Mouse (Mus musculus): ENCODE measurements at regions not wholly inside any gene's neighbourhood (a gene's known extent, or its start where the extent isn't known, plus 50 kb on each side); places are given as distances from the start of the nearest gene placed in this dataset.

DNA sequence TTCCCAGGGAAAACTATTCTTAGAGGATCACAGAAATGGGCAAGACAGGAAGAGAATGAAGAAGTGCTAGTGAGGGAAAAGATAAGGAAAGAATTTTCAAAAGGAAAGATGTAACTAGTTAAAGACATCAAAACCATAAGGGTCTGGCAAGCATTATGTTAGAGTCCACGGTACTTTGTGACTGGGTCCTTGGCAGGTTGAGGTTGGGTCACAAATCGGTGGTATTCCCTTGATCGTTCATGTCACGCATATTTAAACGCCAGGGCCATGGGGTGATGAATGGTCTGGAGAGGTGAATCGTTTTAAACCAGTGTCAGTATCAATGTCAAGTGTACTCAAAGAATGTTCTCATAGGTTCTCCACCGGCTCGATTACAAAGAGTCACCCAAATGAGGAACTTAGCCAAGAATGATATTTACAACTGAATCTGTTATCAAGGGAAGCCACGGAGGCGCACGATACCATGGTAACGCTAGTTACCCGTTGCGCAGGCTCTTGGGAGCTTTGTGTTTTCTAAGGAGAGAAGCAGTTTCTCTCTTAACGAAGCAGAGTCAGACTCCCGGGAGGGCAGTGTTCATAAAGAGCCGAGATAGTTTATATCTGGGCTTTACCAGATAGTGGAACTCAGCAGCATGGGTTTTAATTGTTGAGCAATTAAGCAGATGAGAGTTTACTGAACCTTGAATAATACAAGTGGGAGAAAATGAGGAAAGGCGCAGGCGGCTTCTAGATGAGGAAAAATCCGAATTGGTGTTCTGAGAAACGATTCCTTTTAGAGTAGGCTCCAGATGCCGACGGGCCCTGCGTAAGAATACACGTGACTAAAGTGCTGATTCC, 124.0 kb downstream of the Cdc42ep3 start:
- no peaks in the 10 kb centered on the region for H3K27me3 ChIP-seq (replicated peaks; ENCODE audit: control insufficient read depth, insufficient read depth, low read length)
- H3K36me3 ChIP-seq (ENCODE audit: control insufficient read depth, insufficient read depth, low read length), result no peaks in the 10 kb centered on the region
- H3K4me1 ChIP-seq (replicated peaks; ENCODE audit: control insufficient read depth, insufficient read depth, low read length), result no peaks in the 10 kb centered on the region
- DNase-seq (ENCODE audit: low spot score), result no peak
- H3K9me3 ChIP-seq (ENCODE audit: control insufficient read depth, low read length), result no peaks in the 10 kb centered on the region
- H3K4me3 ChIP-seq (ENCODE audit: low read depth, low read length), result no peak overlapping the region
- H3K4me2 ChIP-seq, result peak overlapping the region; percentile 6; the same call in 1 of the 2 replicates
- H3K27ac ChIP-seq (ENCODE audit: low read depth, low read length), result no peak overlapping the region
- WGBS, result 67% methylated on average over 25 of the region's 25 CpGs
- ATAC-seq (replicated peaks; ENCODE audit: low FRiP score), result no peak
- H3K9ac ChIP-seq (ENCODE audit: low read depth, low read length), result no peak overlapping the region

GRCm38 (mm10) chr17:79206563-79206962, 148.3 kb downstream of the Cdc42ep3 start:
- no peak overlapping the region for H3K9ac ChIP-seq (ENCODE audit: low read depth, low read length)
- no peak overlapping the region for H3K27ac ChIP-seq (ENCODE audit: low read depth, low read length)
- ATAC-seq (replicated peaks; ENCODE audit: low FRiP score) (no peak), DNase-seq (ENCODE audit: low spot score) (no peak)
- H3K4me3 ChIP-seq (ENCODE audit: low read depth, low read length), result no peak overlapping the region
- H3K27me3 ChIP-seq (replicated peaks; ENCODE audit: control insufficient read depth, insufficient read depth, low read length), result no peaks in the 10 kb centered on the region
- H3K4me1 ChIP-seq (replicated peaks; ENCODE audit: control insufficient read depth, insufficient read depth, low read length), result no peaks in the 10 kb centered on the region
- WGBS, result 80% methylated on average over 1 of the region's 1 CpGs
- no peak overlapping the region for H3K4me2 ChIP-seq
- no peaks in the 10 kb centered on the region for H3K9me3 ChIP-seq (ENCODE audit: control insufficient read depth, low read length)
- no peaks in the 10 kb centered on the region for H3K36me3 ChIP-seq (ENCODE audit: control insufficient read depth, insufficient read depth, low read length)

GRCm38 (mm10) chr17:79206111-79206510, 148.8 kb downstream of the Cdc42ep3 start:
- no peak overlapping the region for H3K4me3 ChIP-seq (ENCODE audit: low read depth, low read length)
- ATAC-seq (replicated peaks; ENCODE audit: low FRiP score), result no peak
- no peaks in the 10 kb centered on the region for H3K27me3 ChIP-seq (replicated peaks; ENCODE audit: control insufficient read depth, insufficient read depth, low read length)
- H3K9ac ChIP-seq (ENCODE audit: low read depth, low read length), result no peak overlapping the region
- H3K27ac ChIP-seq (ENCODE audit: low read depth, low read length), result no peak overlapping the region
- no peak for DNase-seq (ENCODE audit: low spot score)
- H3K4me2 ChIP-seq, result no peak overlapping the region
- H3K36me3 ChIP-seq (ENCODE audit: control insufficient read depth, insufficient read depth, low read length), result no peaks in the 10 kb centered on the region
- H3K9me3 ChIP-seq (ENCODE audit: control insufficient read depth, low read length), result no peaks in the 10 kb centered on the region
- no peaks in the 10 kb centered on the region for H3K4me1 ChIP-seq (replicated peaks; ENCODE audit: control insufficient read depth, insufficient read depth, low read length)
- WGBS, result 81% methylated on average over 4 of the region's 4 CpGs

DNA sequence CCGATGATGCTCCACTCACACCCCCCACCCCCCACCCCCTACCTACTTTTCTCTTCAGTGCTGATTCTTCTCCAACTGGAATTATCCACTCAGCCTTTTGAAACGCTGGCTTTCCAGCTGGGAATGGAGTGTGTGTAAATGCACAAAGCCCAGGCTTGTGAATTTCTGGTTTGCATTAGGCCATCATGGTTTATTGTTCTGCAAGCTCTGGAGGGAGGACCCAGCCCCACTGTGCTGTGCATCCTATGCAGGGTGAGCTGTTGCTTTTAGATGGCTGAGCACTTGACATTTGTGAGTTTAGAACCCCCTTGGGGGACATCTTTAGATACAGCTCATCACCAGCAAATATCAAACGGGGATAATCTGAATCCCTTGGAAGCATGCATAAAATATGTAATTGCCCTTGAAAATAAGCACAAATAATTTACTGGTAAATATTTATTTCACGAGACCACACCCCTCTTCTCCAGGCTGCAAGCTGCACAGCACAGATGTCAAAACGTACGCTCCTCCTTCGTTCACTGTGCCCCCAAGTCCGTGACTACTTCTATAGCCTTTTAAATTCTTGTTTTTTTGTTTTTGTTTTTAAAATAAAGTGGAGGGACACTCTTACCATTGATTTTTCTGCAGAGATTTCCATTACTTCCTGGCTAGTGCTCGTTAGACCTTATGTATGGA, 148.2 kb downstream of the Qpct start:
- Histone ChIP-seq H3K4me3 (ENCODE audit: low read depth, low read length) (no peak overlapping the region), H3K4me2 (no peak overlapping the region), H3K9ac (ENCODE audit: low read depth, low read length) (no peak overlapping the region), H3K4me1 (replicated peaks; ENCODE audit: control insufficient read depth, insufficient read depth, low read length) (no peaks in the 10 kb centered on the region), H3K36me3 (ENCODE audit: control insufficient read depth, insufficient read depth, low read length) (no peaks in the 10 kb centered on the region), H3K9me3 (ENCODE audit: control insufficient read depth, low read length) (no peaks in the 10 kb centered on the region), H3K27ac (ENCODE audit: low read depth, low read length) (no peak overlapping the region), H3K27me3 (replicated peaks; ENCODE audit: control insufficient read depth, insufficient read depth, low read length) (no peaks in the 10 kb centered on the region)
- 67% methylated on average over 9 of the region's 9 CpGs for WGBS
- DNase-seq (ENCODE audit: low spot score), result no peak
- ATAC-seq (replicated peaks; ENCODE audit: low FRiP score), result no peak

DNA sequence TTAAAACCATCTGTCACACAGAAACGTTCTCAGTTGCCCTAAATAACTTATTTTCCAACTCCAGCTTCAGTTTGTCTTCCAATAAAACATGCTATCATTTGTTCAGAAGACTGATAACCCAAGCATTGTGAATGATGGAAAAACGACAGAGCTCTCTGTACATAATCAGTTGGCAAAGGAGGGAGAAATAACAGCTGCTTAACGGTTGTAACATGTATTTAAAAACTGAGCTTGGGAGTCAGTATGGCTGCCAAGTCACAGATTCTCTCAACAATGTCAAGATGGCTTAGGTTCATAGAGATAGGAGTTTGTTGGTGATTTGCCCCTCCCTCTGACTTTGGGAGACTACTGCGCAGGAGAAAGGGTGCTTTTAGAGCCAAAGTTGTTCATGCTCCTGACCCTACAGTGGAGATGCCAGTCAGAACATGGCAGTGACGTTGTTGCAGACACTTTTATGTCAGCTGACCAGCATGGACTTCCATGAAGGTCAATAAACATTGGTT, 140.2 kb downstream of the Qpct start:
- Histone ChIP-seq H3K4me2 (no peak overlapping the region), H3K36me3 (ENCODE audit: control insufficient read depth, insufficient read depth, low read length) (no peaks in the 10 kb centered on the region), H3K4me1 (replicated peaks; ENCODE audit: control insufficient read depth, insufficient read depth, low read length) (no peaks in the 10 kb centered on the region), H3K4me3 (ENCODE audit: low read depth, low read length) (no peak overlapping the region), H3K9ac (ENCODE audit: low read depth, low read length) (no peak overlapping the region), H3K27ac (ENCODE audit: low read depth, low read length) (no peak overlapping the region), H3K27me3 (replicated peaks; ENCODE audit: control insufficient read depth, insufficient read depth, low read length) (no peaks in the 10 kb centered on the region), H3K9me3 (ENCODE audit: control insufficient read depth, low read length) (no peaks in the 10 kb centered on the region)
- DNase-seq (ENCODE audit: low spot score), result no peak
- 61% methylated on average over 5 of the region's 5 CpGs for WGBS
- no peak for ATAC-seq (replicated peaks; ENCODE audit: low FRiP score)

GRCm38 (mm10) chr17:79188282-79188681, 136.6 kb downstream of the Qpct start:
- Histone ChIP-seq H3K4me3 (ENCODE audit: low read depth, low read length) (no peak overlapping the region), H3K9ac (ENCODE audit: low read depth, low read length) (no peak overlapping the region), H3K27me3 (replicated peaks; ENCODE audit: control insufficient read depth, insufficient read depth, low read length) (no peaks in the 10 kb centered on the region), H3K4me1 (replicated peaks; ENCODE audit: control insufficient read depth, insufficient read depth, low read length) (no peaks in the 10 kb centered on the region), H3K36me3 (ENCODE audit: control insufficient read depth, insufficient read depth, low read length) (no peaks in the 10 kb centered on the region), H3K9me3 (ENCODE audit: control insufficient read depth, low read length) (no peaks in the 10 kb centered on the region), H3K4me2 (no peak overlapping the region), H3K27ac (ENCODE audit: low read depth, low read length) (no peak overlapping the region)
- ATAC-seq (replicated peaks; ENCODE audit: low FRiP score) (no peak), DNase-seq (ENCODE audit: low spot score) (no peak)
- 80% methylated on average over 7 of the region's 7 CpGs for WGBS

DNA sequence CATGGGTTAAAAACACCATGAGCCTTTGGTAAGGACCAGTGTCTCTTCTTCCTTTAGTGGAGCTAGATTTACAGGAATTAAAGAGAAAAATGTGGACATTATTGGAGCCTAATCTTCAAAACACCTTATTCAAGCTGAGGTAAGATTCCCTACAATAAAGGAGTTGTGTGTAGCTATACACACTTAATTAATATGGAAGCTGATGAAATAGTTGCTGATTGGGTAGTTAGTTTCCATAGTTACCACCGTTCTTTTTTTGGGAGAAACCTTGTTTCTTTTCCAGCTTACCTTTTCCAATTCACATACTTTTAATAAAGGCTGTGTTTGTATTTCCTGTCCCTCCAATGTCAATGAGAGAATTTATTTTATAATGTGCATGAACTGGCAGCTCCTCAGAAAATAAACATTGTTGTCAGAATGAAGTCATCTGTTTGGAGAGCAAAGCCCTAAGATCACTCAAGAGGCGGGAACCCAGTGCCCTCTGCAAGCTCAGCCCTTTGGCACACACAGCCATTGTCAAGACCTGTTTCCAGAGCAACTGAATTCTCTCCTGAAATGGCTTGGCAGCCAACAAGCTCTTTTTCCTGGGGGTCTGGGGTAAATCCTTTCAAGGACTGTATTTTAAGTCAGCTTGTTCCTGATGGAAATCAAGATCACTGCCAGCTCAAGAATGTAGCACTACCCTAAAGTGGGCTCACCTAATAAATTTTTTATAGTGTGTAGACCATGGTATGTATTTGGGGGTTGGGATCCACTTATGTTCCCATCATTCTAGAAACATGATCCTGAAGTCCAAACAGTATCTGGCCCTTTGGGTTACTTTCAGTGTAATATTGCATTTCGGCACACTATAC, 128.8 kb downstream of the Qpct start:
- Histone ChIP-seq H3K27ac (ENCODE audit: low read depth, low read length) (no peak overlapping the region), H3K4me3 (ENCODE audit: low read depth, low read length) (no peak overlapping the region), H3K9ac (ENCODE audit: low read depth, low read length) (no peak overlapping the region), H3K9me3 (ENCODE audit: control insufficient read depth, low read length) (no peaks in the 10 kb centered on the region), H3K27me3 (replicated peaks; ENCODE audit: control insufficient read depth, insufficient read depth, low read length) (no peaks in the 10 kb centered on the region), H3K36me3 (ENCODE audit: control insufficient read depth, insufficient read depth, low read length) (no peaks in the 10 kb centered on the region), H3K4me2 (no peak overlapping the region), H3K4me1 (replicated peaks; ENCODE audit: control insufficient read depth, insufficient read depth, low read length) (no peaks in the 10 kb centered on the region)
- WGBS, result 80% methylated on average over 3 of the region's 3 CpGs
- ATAC-seq (replicated peaks; ENCODE audit: low FRiP score) (no peak), DNase-seq (ENCODE audit: low spot score) (no peak)

- Histone ChIP-seq H3K27ac (ENCODE audit: low read depth, low read length) (no peak overlapping the region), H3K27me3 (replicated peaks; ENCODE audit: control insufficient read depth, insufficient read depth, low read length) (no peaks in the 10 kb centered on the region), H3K36me3 (ENCODE audit: control insufficient read depth, insufficient read depth, low read length) (no peaks in the 10 kb centered on the region), H3K4me2 (no peak overlapping the region), H3K4me1 (replicated peaks; ENCODE audit: control insufficient read depth, insufficient read depth, low read length) (no peaks in the 10 kb centered on the region), H3K9ac (ENCODE audit: low read depth, low read length) (no peak overlapping the region), H3K9me3 (ENCODE audit: control insufficient read depth, low read length) (no peaks in the 10 kb centered on the region), H3K4me3 (ENCODE audit: low read depth, low read length) (no peak overlapping the region)
- DNase-seq (ENCODE audit: low spot score), result no peak
- no peak for ATAC-seq (replicated peaks; ENCODE audit: low FRiP score)
- WGBS, result 66% methylated on average over 3 of the region's 3 CpGs
Measured at GRCm38 (mm10) chr17:79177259-79177658, 125.6 kb downstream of the Qpct start.
